Mouse (Mus musculus) heart, embryonic 10.5 days (tissue): Measurements from ENCODE around the gene Tmem125. TPM values are rescaled to one million over a fixed set of nuclear protein-coding genes. Genes with fewer than 3 reads are reported as not detected.

Source experiments
- DNase-seq: peaks from one replicate; pipeline ENCODE4 v3.0.0-alpha.2; 2017; ENCODE audit warnings: low spot score
- H3K27ac ChIP-seq: fragments of 300-500 bp; sonication (generic); 2 replicates; pipeline ENCODE4 v1.5.1; 2016; ENCODE audit warnings: mild to moderate bottlenecking
- H3K27me3 ChIP-seq: fragments of 300-500 bp; sonication (generic); 2 replicates; pipeline ENCODE4 v1.6.1; 2016; ENCODE audit warnings: mild to moderate bottlenecking; ENCODE audit not compliant: poor library complexity, insufficient read depth, severe bottlenecking
- H3K36me3 ChIP-seq: fragments of 300-500 bp; sonication (generic); 2 replicates; pipeline ENCODE4 v1.6.1; 2016; ENCODE audit warnings: mild to moderate bottlenecking, moderate library complexity
- H3K4me1 ChIP-seq: fragments of 300-500 bp; sonication (generic); 2 replicates; pipeline ENCODE4 v1.6.1; 2016; ENCODE audit warnings: mild to moderate bottlenecking
- H3K4me3 ChIP-seq: fragments of 300-500 bp; sonication (generic); 2 replicates; pipeline ENCODE4 v1.5.1; 2016; ENCODE audit warnings: mild to moderate bottlenecking, moderate library complexity
- H3K9me3 ChIP-seq: fragments of 300-500 bp; sonication (generic); 2 replicates; pipeline ENCODE4 v1.6.1; 2016; ENCODE audit warnings: mild to moderate bottlenecking, moderate library complexity
- WGBS: fragments of 180-500 bp; shearing (Covaris S2); methylation state at CpG from one replicate; pipeline ENCODE4 v1.1.7; 2016; 5-methylcytosine and 5-hydroxymethylcytosine counted together
- polyA plus RNA-seq: library from polyadenylated mRNA; unstranded; fragments of >200 nt; fragmentation: Nextera tagmentation; extraction: Ambion mirVana; gene quantifications from 2 replicates; pipeline ENCODE4 v1.2.1, GENCODE M21; 2016

Tmem125 gene
- polyA plus RNA-seq, 1 experiment from 2014 or later: 0.69 TPM

- Histone ChIP-seq H3K27ac (no peak overlapping the region), H3K27me3 (no peaks in the 10 kb centered on the region), H3K4me1 (peaks cover 3% of the 10 kb centered on the region; the same call in 1 of the 2 replicates), H3K36me3 (no peaks in the 10 kb centered on the region), H3K9me3 (no peaks in the 10 kb centered on the region), H3K4me3 (no peak overlapping the region)
- 62% methylated on average over 3 of the region's 3 CpGs for WGBS
- no peak for DNase-seq
These were observed 38.3 kb downstream of the Tmem125 start for GRCm38 (mm10) chr4:118505551-118505950.

GRCm38 (mm10) chr4:118500792-118501191, 43.1 kb downstream of the Tmem125 start:
- WGBS: 79% methylated on average over 9 of the region's 9 CpGs
- Histone ChIP-seq H3K27me3 (no peaks in the 10 kb centered on the region), H3K4me1 (no peaks in the 10 kb centered on the region), H3K4me3 (no peak overlapping the region), H3K9me3 (no peaks in the 10 kb centered on the region), H3K27ac (no peak overlapping the region), H3K36me3 (no peaks in the 10 kb centered on the region)
- DNase-seq: no peak

GRCm38 (mm10) chr4:118500171-118500724, 43.6 kb downstream of the Tmem125 start:
- H3K9me3 ChIP-seq: no peaks in the 10 kb centered on the region
- no peaks in the 10 kb centered on the region for H3K36me3 ChIP-seq
- no peak overlapping the region for H3K27ac ChIP-seq
- WGBS: 56% methylated on average over 6 of the region's 6 CpGs
- H3K4me1 ChIP-seq: no peaks in the 10 kb centered on the region
- H3K27me3 ChIP-seq: no peaks in the 10 kb centered on the region
- DNase-seq: no peak
- H3K4me3 ChIP-seq: no peak overlapping the region

Other genes with a start within 250 kb of the Tmem125 start
- gene Szt2, start 134.8 kb downstream of the Tmem125 start, polyA plus RNA-seq: 6.7 and 8.6 TPM in 2 replicates
- 102 and 124 TPM in 2 replicates for gene Med8, start 134.7 kb downstream of the Tmem125 start, polyA plus RNA-seq
- gene Elovl1, start 116.0 kb downstream of the Tmem125 start, polyA plus RNA-seq: 72.0 and 85.1 TPM in 2 replicates
- gene Cdc20, start 106.7 kb downstream of the Tmem125 start, polyA plus RNA-seq: 221 and 270 TPM in 2 replicates
- gene Mpl, start 86.5 kb downstream of the Tmem125 start, polyA plus RNA-seq: 3.9 and 5.5 TPM in 2 replicates
- gene Tie1, start 54.0 kb downstream of the Tmem125 start, polyA plus RNA-seq: 36.5 and 54.4 TPM in 2 replicates
- gene 2610528J11Rik, start 17.0 kb downstream of the Tmem125 start, polyA plus RNA-seq: 0.70 and 1.7 TPM in 2 replicates
- gene Cfap57, start 76.7 kb upstream of the Tmem125 start, polyA plus RNA-seq: 0.84 and 1.1 TPM in 2 replicates
- 110 and 166 TPM in 2 replicates for gene Ebna1bp2, start 76.8 kb upstream of the Tmem125 start, polyA plus RNA-seq
- gene Olfr62, start 114.9 kb upstream of the Tmem125 start, polyA plus RNA-seq: not detected in 2 replicates
- not detected in 2 replicates for gene Olfr1342, start 148.7 kb upstream of the Tmem125 start, polyA plus RNA-seq
- 0.03 TPM in 1 of 2 replicates, not detected in the other for gene Olfr1341, start 159.5 kb upstream of the Tmem125 start, polyA plus RNA-seq
- not detected in 2 replicates for gene Olfr1340, start 176.1 kb upstream of the Tmem125 start, polyA plus RNA-seq
- gene Olfr1339, start 188.1 kb upstream of the Tmem125 start, polyA plus RNA-seq: not detected in 2 replicates
- not detected in 2 replicates for gene Olfr1338, start 214.7 kb upstream of the Tmem125 start, polyA plus RNA-seq
- gene Olfr1337, start 238.5 kb upstream of the Tmem125 start, polyA plus RNA-seq: not detected in 2 replicates